Mouse (Mus musculus): ENCODE measurements around the gene Plxnb2. TPM values are rescaled to one million over a fixed set of nuclear protein-coding genes. Genes with fewer than 3 reads are reported as not detected.

Plxnb2 gene
- total RNA-seq, 2 experiments from 2014 or later = 84.0 to 113 TPM

DNA sequence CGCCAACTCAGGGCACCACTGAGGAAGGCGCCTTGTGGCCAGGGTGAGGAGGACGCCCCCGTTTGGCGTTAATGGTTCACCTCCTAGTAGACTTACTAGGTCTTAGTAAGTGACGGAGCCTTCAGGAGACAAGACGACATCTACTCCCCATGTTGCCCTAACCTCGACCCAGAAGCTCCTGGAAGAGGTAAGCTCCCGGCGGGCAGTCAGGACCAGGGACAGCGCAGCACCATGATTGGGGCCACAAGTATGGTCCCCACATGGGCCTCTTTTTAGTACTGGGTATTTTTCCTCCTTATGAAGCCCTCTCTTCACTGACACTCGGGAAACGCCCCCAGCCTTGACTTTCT is 30.6 kb downstream of the Plxnb2 start:
- no peak for DNase-seq (ENCODE audit: low spot score in 2 of 2)

DNA sequence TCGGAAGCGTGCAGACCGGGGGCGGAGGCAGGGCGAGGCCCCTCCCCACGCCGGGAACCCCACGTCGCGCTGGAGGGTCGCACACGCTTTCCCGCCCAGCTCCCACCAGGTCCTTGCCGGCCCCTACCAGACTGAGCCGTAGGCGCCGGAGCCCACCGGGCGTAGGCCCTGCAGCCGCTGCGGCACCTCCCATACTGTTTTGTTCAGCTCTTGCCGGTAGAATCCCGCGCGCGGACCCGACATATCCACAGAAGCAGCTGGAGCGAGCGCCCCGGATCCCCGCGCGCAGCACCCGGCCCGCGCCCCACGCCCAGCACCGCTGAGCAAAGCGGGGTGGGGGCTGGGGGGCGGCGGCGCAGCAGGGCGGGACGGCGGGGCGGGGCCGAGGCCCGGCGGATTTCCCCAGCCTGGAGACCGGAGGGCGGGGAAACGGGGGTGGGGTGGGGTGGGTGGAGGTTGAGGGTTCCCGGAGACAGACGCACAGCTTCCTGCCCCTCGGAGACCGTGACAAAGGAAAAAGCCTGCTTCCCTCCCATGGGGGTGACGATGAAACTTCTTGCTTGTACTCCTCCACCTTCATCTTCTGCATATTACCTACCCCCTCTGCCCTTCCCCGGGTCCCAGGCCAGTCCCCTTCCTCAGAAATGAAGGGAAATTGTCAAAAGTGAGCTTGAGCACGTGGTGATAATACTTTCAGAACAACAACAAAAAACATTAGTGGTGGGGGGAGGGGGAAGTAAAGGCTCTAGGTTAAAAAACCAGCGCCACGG is 31.1 kb downstream of the Plxnb2 start, which contains the start of gene Mapk11:
Gene Mapk11 (minus strand): TSS at position 358 of the 770 bp plus-strand sequence.
- peak; percentile 26 to 46 for DNase-seq (ENCODE audit: low spot score in 2 of 2)

DNA sequence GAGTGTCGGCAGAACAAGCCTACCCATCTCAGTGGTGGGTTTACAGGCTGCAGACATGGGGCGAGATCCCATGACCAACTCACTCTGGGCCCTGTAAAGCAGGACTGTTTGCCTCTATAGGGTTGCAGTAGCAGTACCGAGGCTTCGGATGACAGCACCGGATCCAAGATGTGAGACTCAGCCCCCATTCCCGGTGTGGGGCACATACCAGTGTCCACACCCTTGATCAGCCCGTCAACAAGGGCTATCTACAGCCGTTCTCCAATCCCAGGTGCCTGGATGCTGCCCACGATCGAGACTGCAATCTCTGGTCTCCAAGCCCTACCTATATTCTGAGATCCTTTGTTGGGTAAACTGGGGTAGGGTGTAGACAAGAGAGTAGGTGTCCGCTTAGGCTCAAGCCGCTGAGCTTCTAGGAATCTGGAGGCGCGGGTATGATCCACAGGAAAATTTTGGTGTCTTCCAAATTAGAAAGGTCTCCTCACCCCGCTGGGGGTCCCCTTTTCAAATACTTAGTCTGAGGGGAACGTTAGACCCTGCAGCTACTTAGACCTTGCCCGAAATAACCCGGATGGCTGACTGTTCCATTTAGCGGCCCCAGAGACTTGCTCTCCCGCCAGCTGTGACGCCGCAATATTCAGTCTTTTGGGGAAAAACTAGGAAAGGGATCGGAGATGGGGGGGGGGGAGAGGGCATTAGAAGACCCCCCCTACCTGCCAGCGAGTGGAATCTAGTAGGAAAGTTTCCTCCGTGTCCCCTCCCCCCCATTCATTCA is 31.9 kb downstream of the Plxnb2 start:
- DNase-seq (ENCODE audit: low spot score in 2 of 2) = no peak

DNA sequence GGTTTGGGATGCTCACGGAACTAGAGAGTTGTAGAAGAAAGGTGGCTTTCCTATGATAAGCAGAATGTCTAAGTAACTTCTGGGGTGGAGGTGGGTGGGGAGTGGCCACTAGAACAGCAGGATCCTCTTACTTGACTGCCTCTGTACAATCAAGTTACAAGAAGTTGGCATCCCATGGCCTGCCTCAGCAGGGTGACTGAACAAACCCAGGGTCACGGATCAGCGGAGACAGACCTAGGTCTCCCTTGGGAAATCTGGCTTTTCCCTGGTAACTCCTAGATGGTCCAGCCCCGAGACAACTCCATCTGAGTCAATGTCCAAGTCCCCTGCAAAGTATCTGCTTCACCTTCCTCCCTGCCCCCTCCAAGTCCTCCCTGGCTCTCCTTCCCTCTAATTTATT is 32.7 kb downstream of the Plxnb2 start:
- DNase-seq (ENCODE audit: low spot score in 2 of 2) = no peak

DNA sequence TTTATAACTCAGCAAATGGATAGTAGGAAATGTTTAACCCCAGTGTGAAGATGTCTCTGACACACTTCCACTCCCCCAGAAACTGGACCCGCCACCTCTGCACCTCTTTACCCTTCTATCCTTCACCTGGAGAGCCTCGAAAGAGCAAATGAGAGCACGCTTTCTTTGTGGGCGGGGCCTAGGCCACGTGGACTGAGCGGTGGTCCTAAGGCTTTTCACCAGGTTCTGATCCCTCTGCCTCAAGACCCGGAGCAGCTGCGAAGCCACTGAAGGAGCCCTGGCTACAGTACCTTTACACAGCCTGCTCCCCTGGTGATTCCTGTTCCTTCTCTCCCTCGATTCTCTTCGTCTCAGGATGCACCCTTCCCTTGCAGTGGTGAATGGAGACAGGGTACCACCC is 33.1 kb downstream of the Plxnb2 start:
- no peak for DNase-seq (ENCODE audit: low spot score in 2 of 2)

DNA sequence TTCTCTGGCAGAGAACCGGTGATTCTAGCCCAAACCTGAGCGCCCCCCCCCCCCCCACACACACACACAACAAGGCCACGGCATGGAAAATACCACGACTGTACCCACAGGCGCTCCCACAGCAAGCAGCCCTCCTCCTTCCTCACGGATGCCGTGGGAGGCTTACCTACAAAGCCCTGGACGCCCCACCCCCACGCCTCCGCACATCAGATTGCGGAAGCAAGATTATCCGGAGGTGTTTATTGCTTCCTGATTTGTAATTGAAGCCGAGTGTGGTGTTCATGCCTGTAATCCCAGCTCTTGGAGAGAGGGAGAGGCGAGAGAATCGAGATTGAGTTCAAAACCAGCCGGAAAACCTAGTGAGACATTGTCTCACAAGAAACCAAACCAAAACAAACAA is 33.6 kb downstream of the Plxnb2 start:
- DNase-seq (ENCODE audit: low spot score in 2 of 2) = no peak

DNA sequence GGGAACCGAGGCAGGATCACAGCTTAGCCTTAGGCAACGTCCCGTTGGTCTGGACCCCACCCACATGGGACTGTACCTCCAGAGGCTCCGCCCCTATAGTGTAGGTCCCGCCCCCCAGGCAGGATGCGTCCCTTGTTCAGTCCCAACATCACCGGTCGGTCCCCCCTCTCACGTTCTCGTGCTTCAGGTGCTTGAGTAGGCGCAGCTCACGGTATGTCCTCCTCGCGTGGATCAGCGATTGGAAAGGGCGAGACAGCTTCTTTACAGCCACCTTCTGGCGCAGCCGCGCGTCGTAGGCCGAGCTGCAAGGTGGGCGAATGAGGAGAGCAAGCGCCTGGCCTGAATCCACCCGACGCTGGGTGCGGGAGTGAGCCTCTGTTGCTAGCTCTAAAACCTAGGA is 34.1 kb downstream of the Plxnb2 start:
- DNase-seq (ENCODE audit: low spot score in 2 of 2) = no peak

DNA sequence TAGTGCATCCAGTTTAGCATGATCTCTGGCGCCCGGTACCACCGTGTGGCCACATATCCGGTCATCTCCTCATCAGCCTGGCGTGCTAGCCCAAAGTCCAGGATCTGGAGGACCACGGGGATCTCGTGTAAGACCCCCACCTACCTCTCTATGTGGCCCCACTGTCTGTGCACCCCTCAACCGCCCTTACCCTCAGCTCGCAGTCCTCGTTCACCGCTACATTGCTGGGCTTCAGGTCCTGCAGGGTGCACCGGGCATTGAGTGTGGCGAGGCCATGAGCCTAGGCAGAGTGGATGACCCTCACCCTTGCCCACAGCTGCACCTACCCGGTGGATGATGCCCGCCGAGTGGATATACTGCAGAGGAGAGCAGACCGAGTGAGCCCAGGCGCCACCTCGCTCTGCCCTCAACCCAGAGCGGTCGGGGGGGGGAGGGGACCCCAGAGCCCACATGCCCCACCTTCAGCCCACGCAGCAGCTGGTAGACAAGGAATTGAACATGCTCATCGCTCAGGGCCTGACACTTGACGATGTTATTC is 34.7 kb downstream of the Plxnb2 start:
- DNase-seq (ENCODE audit: low spot score in 2 of 2) = no peak

DNA sequence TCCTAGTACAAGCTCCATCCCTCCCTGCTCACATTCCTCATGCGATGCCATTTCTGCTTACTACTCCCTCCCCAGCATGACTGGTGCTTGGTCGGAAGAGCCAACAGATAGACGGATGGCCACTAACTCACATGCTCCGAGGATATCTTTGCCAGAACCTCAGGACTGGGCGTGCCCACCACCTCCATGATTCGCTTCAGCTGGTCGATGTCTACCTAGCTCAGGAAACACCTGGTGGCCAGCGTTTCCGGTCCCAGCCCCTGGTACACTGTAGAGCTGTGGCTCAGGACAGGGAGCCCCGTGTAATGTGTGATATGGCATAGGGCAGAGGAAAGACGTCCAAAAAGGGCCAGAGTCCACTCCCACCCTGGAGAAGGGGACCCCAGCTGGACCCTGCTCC is 35.6 kb downstream of the Plxnb2 start:
- DNase-seq (ENCODE audit: low spot score in 2 of 2) = no peak

DNA sequence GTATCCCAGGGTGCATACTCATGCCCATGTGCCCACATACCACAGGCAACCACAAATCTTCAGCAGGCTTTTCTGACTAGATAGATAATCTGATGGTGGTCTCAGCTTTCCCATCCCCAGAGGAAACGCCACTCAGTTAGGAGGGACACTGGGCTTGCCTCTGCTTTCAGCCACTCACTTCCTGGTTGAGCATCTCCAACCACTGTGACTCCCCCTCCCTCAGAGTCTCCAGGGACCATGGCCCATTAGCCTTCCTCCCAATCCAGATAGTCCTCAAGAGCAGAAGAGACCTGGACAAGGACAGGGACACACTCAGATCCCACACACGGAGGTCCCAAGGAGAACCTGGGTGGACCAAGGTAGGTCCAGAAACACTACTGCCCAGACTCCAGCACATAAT is 37.5 kb downstream of the Plxnb2 start:
- DNase-seq (ENCODE audit: low spot score in 2 of 2) = no peak

DNA sequence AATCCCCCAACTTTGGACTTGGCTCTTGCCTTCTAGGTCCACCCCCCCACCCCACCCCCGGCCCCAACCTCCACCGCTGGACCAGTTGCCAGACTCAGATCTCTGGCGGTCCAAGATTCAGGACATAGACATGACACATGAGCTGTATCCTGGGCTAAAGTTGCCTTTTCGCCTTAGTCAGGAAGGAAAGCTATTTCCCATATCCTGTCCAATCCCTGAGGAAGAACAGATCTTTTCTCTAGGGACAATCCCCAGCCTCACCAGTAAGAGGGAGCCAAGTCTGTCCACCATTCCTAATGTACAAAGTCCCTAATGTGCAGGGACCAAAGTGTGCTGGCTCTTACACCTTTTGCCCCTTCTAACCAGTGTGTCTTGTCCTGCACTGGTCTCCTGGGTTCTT is 38.7 kb downstream of the Plxnb2 start:
- no peak for DNase-seq (ENCODE audit: low spot score in 2 of 2)

DNA sequence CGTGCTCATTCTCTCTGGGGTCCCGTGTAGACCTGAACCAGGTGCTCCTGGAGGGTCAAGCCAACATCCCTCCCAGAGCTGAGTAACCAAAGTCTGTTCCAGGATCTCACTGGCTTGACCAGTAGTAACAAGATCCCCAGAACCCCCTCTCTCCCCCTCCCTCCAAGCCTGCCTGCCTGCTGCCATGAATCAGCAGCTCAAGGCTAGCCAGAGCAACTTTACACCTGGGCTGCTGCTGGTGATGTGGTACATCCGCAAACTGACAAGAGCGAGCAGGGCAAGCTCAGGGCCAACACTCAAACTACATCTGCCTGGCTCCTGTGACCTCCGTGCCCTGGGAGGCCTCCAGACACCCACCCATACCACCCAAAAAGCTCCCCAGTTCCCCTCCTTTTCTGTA is 39.1 kb downstream of the Plxnb2 start:
- DNase-seq (ENCODE audit: low spot score in 2 of 2) = no peak

DNA sequence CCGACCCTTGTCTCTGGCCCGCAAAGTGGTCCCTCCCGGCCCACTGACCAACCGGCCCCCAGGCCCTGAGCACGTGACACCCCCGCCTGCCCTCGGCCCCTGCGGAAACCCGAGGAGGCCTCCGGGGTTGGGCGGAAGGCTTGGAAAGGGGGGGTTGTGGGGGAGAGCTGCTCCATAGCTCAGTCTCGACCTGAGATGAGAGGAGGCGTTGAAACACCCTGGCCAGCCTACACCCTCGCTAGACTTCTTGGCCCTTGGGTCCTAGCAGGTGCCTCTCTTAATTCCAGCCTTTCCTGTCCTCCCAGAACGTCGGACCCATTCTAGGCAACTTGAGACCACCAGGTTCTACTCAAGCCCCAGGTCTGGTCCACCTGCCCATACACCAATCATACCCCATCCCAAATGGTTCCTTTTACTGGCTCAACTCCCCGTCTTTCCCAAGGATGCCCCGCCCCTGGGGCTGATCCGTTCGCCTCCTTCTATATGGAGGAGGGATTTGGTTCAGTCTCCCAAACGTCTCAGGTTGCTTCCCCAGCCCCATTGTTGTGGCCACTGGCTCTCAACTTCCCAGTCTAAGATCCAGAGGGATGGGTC is 39.8 kb downstream of the Plxnb2 start, which contains the start of gene Mapk12:
Gene Mapk12 (minus strand): TSS at position 45 of the 594 bp plus-strand sequence.
- peak; percentile 33 to 56 for DNase-seq (ENCODE audit: low spot score in 2 of 2)

DNA sequence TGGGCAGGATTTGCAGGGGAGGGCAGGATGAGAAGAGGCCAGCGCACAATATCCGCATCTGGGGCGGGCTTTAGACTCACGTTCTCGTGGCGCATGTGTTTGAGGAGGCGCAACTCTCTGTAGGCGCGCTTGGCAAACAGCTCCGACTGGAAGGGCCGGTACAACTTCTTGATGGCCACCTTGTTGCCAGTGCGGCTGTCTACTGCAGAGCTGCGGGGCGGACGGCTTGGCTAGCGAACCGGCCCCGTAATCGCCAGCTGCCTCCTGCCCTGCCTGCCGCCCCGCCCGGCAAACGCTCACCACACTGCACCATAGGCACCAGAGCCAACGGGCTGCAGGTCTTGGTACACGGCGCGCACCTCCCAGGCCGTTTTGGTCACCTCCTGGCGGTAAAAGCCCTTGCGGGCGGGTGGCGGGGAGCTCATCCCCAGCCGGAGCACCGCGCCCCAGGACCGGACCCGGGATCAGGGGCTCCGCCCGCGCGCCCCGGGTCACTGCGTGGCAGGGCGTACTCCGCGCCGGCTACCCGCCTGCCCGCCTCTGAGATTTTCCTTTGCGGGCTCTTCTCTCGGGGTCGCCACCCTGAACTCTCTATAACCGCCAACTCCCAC is 40.4 kb downstream of the Plxnb2 start:
- DNase-seq (ENCODE audit: low spot score in 2 of 2) = peak in 1 of 2 experiments; percentile 29

DNA sequence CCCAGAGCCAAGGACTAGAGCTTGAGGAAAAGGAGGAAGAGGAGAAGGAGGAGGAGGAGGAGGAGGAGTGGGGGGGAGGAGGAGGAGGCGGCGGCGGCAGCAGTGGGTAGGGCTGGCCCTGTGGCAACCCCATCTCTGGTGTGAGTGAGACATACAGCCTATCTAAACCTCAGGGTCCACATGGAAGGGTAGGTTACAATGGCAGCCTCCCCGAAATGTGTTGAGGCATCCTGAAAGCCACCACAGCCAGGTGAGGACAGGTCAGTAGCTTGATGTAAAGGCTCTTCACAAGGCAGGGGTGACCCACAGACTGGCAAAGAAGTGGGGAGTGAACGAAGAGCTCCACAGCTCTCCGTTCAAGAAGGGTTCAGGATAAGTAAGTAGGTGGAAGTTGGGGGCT is 42.1 kb downstream of the Plxnb2 start:
- DNase-seq (ENCODE audit: low spot score in 2 of 2) = no peak

DNA sequence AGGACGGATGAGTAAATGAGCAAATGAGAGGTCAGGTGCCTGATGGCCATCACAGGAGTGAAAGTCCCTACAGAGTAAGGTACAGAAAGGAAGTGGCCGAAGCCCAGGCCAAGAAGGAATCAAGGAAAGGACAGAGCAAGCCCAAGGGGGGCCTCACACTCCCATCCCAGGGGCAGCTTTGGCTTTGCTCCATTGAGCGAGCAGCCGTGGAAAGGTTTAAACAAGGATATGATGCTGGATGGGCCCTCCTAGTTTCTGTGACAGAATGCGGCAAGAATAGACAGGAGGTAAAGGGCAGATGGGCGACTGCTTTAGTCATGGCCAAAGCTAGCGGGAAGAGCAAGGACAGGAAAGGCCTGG is 42.6 kb downstream of the Plxnb2 start:
- DNase-seq (ENCODE audit: low spot score in 2 of 2) = no peak

DNA sequence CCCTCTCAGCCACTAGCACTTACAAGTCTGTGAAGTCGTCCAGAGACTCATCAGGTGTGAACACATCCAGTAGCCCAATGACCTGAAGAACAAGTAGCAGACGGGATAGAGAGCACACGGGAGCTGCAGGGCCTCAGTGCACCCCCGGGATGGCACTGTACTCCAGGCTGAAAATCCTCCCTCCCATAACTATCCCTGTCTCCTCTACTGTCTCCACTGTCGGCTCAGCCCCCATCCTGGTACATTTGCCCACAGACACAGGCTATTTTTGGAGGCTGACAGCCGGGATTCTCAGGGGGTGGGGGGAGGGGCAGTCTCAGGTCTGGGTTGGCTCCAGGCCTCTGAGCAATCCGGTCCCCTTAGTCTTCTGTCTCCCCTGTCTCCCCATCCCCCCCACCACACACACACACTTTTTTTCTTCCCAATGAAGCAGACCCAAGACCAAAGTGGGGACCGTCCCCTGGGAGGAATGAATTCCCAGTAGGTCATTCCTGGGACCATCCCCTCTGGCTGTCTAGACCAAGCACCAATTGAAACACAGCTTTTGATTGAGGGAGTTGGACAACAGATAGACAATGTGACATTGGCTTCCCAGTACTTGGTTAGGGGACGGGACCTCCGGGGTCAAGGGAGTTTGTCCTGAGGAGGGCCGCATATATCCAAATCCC is 43.1 kb downstream of the Plxnb2 start:
- DNase-seq (ENCODE audit: low spot score in 2 of 2) = no peak

DNA sequence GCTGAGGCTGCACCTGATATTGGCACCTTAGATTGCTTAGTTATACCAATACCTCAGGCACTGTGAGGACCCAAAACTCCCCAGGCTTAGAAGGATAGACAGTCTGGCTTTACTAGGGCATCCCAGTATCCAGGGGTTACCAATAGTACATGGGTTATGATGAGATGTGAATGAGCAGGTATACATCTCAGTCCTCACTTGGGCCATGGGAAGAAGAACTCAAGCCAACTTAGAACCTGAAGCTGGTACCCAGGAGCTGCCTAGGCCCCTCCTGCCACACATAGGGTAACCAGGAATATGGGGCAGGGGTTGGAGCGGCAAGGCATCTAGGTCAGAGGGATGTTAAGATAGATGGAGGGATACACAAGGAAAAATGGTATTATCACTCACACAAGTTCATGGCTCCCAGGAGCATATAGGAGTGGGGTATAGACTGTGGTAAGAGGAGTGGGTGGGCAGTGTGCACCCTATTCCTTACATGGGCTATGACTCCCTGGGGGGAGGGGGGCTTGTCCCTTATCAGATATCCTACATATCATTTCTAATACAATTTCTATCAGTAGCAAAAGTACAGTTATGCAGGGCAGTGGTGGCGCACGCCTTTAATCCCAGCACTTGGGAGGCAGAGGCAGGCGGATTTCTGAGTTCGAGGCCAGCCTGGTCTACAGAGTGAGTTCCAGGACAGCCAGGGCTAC is 44.0 kb downstream of the Plxnb2 start:
- DNase-seq (ENCODE audit: low spot score in 2 of 2) = no peak

DNA sequence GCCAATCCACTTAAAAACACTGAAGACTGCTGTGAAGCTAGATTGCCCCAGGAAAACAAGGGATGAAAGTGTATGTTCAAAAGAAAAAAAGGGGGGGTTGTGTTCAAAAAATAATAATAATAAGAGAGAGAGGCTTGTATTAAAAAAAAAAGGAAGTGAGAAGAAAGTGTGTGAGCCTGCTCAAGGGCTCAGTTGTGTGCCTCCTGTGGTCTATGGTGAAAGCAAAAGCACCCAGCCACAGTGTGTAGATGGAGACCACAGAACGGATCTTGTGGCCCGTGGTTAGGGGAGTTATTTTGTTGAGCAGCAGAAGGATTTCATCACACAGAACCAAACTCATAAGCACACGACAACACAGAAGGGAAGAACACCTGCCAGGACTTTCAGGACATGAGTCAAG is 49.3 kb downstream of the Plxnb2 start:
- DNase-seq (ENCODE audit: low spot score in 2 of 2) = no peak

DNA sequence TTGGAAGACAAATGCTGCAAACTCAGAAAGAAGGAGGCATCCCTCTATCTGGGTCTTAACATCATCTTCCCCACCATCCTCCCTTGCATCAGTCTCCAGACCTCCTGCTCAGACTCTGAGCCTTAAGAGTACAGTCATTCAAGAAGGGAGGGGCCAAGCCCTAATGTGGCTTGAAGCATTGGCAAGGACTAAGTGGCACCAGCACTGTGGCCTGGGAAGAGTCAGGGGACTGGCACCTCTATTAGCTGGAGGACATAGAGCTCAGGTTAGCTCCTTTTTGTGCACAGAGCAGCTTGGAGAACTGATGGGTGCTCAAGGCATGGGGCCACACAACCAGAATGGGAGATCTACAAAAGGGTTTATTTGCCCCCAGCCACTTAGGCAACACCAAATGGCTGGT is 50.3 kb downstream of the Plxnb2 start:
- no peak for DNase-seq (ENCODE audit: low spot score in 2 of 2)

All from adrenal gland, adult 18-20 months (tissue).